Mouse (Mus musculus) erythroblast, embryonic 14.5 days (primary cell): ENCODE results near the gene Crocc. TPM values are rescaled to one million over a fixed set of nuclear protein-coding genes. Genes with fewer than 3 reads are reported as not detected.

Experiments used
- H3K27me3 ChIP-seq: 2 replicates; pipeline ENCODE4 v1.6.1; 2012; ENCODE audit warnings: inconsistent platforms; ENCODE audit not compliant: control insufficient read depth
- H3K36me3 ChIP-seq: 2 replicates; pipeline ENCODE4 v1.6.1; 2012; ENCODE audit warnings: mild to moderate bottlenecking, inconsistent platforms; ENCODE audit not compliant: control insufficient read depth
- H3K4me1 ChIP-seq: 2 replicates; pipeline ENCODE4 v1.6.1; 2012; ENCODE audit warnings: inconsistent platforms; ENCODE audit not compliant: control insufficient read depth
- H3K4me3 ChIP-seq: replicated peaks from 2 replicates; pipeline ENCODE3; 2012; ENCODE audit warnings: moderate library complexity, mild to moderate bottlenecking, inconsistent platforms
- H3K9me3 ChIP-seq: 2 replicates; pipeline ENCODE4 v1.6.1; 2012; ENCODE audit warnings: low read length, inconsistent platforms, mixed read lengths; ENCODE audit not compliant: control insufficient read depth
- GATA1 ChIP-seq: IDR thresholded peaks from 2 replicates; pipeline ENCODE4 v1.6.1; 2012; ENCODE audit warnings: low read length, inconsistent platforms, mixed read lengths
- TAL1 ChIP-seq: IDR thresholded peaks from 3 replicates; pipeline ENCODE4 v1.6.1; 2012; ENCODE audit warnings: low read length, inconsistent platforms, mixed read lengths
- polyA plus RNA-seq: library from polyadenylated mRNA; stranded (reverse); fragments of >175 nt; gene quantifications from 2 replicates; pipeline ENCODE4 v1.2.3, GENCODE M21; 2012

Gene Crocc
- polyA plus RNA-seq, 1 experiment, result 0.49 TPM

DNA sequence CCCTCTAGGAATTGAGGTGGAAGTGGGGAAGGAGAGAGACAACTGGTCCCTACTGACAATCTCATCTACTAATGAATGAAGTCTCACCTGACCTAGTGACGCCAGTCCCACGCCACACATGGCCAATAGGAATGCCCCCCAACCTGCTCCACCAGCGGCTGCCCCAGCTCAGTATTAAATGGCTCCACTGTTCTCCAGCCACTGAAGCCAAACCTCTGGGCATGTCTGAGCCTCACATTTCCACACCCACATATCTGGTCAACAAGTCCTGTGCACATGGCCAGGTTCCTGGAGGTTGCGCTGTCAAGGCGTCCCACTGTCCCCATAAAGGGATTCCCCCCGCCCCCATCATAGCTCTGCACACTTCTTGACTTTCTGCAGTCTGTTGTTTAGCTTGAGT is 75.8 kb downstream of the Crocc start:
- Histone ChIP-seq H3K36me3 (peaks cover 4% of the 10 kb centered on the region), H3K27me3 (no peaks in the 10 kb centered on the region), H3K4me1 (peaks cover 33% of the 10 kb centered on the region), H3K4me3 (no peak overlapping the region), H3K9me3 (peaks cover 6% of the 10 kb centered on the region)
- TF ChIP-seq TAL1 (no peak), GATA1 (no peak)

DNA sequence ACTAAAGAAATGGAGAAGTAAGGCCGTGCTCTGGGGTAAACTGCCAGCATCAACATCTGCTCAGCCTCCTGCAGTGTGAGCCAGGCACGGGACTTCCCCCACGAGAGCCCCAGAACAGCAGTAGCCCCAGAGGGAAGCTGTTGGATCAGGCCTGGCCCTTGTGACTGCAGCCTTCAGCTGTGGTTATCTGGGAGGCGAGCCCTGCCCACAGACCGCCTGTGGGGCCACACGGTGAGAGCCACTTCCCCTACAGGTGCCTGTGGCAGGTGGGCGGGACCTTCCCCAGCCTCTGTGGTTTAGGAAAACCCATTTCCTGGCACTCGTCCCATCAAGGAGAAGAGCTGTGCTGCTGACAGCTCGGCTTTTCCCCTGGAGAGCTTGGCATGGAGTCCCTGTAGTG is 76.9 kb downstream of the Crocc start:
- Histone ChIP-seq H3K4me1 (peaks cover 26% of the 10 kb centered on the region), H3K27me3 (no peaks in the 10 kb centered on the region), H3K4me3 (no peak overlapping the region), H3K36me3 (peaks cover 14% of the 10 kb centered on the region), H3K9me3 (peaks cover 6% of the 10 kb centered on the region)
- TF ChIP-seq GATA1 (no peak), TAL1 (no peak)

DNA sequence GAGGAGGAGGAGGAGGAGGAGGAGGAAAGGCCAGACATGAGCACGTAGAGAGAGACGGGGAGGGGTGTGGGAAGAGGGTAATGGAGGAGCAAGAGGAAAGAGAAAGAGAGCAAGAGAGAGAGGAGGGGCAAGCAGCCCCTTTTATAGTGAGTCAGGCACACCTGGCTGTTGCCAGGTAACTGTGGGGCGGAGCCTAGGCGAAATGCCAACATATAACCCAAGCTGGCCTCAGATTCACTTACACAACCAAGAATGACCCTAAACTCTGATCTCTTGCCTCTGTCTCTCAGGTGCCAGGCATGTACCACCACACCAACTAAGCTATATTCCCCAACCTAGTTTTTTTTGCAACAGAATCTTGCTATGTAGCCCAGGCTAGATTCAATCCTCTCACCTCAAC is 77.5 kb downstream of the Crocc start:
- peaks cover 19% of the 10 kb centered on the region for H3K36me3 ChIP-seq
- no peak overlapping the region for H3K4me3 ChIP-seq
- peaks cover 6% of the 10 kb centered on the region for H3K9me3 ChIP-seq
- no peaks in the 10 kb centered on the region for H3K27me3 ChIP-seq
- H3K4me1 ChIP-seq, result peaks cover 31% of the 10 kb centered on the region
- TF ChIP-seq GATA1, result no peak
- no peak for TF ChIP-seq TAL1

DNA sequence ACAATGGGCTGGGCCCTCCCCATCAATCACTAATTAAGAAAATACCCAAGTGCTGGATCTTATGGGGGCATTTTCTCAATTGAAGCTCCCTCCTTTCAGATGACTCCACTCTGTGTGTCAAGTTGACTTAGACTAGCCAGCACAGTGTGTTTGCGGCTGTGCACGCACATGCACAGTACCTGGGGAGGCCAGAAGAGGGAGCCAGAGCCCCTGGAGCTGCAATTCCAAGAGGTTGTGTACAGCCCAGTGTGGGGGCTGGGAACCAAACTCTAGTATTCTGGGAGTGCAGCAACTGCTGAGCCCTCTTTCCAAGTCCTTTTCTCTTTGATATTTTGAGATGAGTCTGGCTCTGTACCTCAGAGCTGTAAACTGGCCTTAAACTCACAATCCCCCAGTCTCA is 78.7 kb downstream of the Crocc start:
- peaks cover 31% of the 10 kb centered on the region for H3K4me1 ChIP-seq

DNA sequence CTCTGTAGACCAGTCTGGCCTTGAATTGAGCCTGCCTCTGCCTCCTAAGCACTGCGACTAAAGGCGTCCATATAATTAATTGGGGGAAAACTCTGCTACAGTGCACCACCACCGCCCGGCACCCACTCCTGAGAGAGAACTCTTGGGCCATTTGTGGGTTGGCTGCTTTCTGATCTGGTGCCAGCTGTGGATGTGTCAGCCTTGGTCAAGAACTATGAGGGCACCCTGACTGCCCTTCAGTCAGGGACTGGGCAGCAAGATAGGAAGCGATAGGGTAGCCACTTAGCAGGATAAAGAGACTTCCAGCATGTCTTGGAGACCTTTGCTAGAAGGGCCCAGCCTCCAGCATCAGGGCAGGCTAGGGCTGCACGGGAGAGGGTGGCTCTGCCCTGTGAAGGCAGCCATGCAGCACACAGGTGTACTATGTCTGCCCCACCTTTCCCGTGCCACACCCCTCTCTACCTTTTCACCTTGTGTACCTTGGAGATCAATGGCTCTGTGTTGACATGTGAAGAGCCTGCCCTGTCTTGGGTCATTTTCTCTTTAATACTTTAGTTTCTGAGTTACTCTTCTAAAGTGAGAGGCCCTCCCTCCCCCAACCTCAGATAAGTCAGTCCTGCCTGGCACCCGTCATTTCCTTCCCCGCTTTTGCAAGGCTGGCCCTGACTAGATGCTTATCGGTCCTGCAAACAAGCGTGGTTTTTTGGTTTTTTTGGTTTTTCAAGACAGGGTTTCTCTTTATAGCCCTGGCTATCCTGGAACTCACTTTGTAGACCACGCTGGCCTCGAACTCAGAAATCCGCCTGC is 82.3 kb downstream of the Crocc start:
- Histone ChIP-seq H3K4me1 (peaks cover 20% of the 10 kb centered on the region), H3K36me3 (peaks cover 65% of the 10 kb centered on the region), H3K9me3 (peaks cover 6% of the 10 kb centered on the region), H3K27me3 (no peaks in the 10 kb centered on the region), H3K4me3 (no peak overlapping the region)
- TF ChIP-seq TAL1, result no peak
- TF ChIP-seq GATA1, result no peak

More for the DNA sequence above, 78.7 kb downstream of the Crocc start:
- H3K4me3 ChIP-seq, result no peak overlapping the region
- peaks cover 31% of the 10 kb centered on the region for H3K36me3 ChIP-seq
- H3K27me3 ChIP-seq, result no peaks in the 10 kb centered on the region
- TF ChIP-seq TAL1 (no peak), GATA1 (no peak)
- H3K9me3 ChIP-seq, result peaks cover 6% of the 10 kb centered on the region

DNA sequence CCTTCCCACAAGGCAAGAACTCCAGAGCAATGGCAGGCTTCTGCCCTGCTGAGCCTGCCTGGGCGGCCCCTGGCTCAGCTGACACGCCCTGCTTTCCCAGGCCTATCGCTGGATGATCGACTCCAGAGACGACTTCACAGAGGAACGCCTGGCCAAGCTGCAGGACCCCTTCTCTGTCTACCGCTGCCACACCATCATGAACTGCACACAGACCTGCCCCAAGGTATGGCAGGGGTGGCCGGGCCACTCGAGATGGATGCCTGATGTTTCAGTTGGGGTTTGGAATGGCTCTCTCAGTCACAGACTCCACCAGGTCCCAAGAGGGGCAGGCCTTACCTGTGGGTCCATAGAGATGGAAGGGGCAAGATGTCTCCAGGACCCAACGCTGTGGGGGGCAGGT is 83.1 kb downstream of the Crocc start:
- H3K4me3 ChIP-seq, result no peak overlapping the region
- TF ChIP-seq TAL1 (no peak), GATA1 (no peak)
- peaks cover 6% of the 10 kb centered on the region for H3K9me3 ChIP-seq
- H3K4me1 ChIP-seq, result peaks cover 19% of the 10 kb centered on the region
- H3K36me3 ChIP-seq, result peaks cover 74% of the 10 kb centered on the region
- no peaks in the 10 kb centered on the region for H3K27me3 ChIP-seq

DNA sequence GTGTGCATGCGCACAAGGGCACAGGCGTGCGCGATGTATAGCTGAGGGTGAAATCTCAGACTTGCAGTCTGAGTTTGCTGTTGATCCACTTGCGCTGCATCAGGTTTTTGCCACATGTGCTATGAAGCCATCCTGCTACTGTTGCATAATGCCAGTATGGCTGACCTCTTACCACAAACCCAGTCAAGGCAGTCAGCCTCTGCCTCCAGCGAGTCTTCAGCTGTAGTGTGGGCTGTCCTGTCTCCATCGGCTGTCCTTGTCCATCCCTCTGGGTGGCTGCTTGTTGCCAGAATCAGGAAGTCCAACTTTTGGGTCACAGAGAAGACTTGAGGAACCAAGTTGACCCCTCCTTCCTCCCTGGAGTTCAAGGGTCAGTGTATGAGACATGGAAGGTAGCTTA is 85.0 kb downstream of the Crocc start:
- H3K4me3 ChIP-seq, result no peak overlapping the region
- no peak for TF ChIP-seq TAL1
- TF ChIP-seq GATA1, result no peak
- no peaks in the 10 kb centered on the region for H3K9me3 ChIP-seq
- H3K36me3 ChIP-seq, result peaks cover 90% of the 10 kb centered on the region
- H3K4me1 ChIP-seq, result peaks cover 19% of the 10 kb centered on the region
- no peaks in the 10 kb centered on the region for H3K27me3 ChIP-seq

DNA sequence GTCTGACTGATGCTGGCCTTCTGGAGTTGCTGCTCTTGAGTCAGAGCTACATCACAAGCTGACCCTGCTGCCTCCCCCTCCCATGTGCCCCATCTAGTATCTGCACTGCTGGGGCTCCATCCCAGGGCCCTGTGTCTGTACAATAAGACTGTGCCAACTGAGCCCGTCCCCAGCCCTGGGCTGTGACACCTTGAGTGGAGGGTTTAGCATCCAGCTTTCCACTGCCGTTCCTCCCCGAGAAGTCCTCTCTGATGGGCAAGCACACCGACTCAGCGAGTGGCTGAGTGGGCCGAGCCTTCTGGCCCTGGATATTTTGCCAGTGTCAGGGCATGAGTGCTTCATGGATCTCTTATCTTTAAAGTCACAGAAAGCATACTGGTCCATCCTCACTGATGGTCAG is 85.9 kb downstream of the Crocc start:
- peaks cover 19% of the 10 kb centered on the region for H3K4me1 ChIP-seq
- no peaks in the 10 kb centered on the region for H3K27me3 ChIP-seq
- no peak overlapping the region for H3K4me3 ChIP-seq
- H3K9me3 ChIP-seq, result no peaks in the 10 kb centered on the region
- TF ChIP-seq GATA1 (no peak), TAL1 (no peak)
- H3K36me3 ChIP-seq, result peaks cover 91% of the 10 kb centered on the region

DNA sequence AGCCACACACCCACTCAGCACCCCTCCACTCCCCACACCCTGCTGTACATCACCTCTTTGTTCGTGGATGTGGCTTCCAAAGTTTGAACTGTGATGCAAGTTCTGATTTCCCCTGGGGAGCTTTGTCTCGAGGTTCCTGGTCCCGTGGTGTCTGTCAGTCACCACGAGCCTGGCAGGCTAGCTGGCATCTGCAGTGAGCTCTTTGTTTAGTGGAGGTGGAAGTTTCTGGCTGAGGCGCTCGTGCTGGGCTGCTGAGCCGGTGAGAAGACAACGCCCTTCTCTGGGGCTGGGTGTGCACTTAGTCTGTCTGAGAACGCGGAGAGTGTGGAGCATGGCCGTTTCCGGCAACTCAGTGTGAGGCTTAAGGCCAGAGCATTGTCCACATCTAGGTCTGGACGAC is 88.7 kb downstream of the Crocc start:
- TF ChIP-seq TAL1, result no peak
- TF ChIP-seq GATA1, result no peak
- H3K4me1 ChIP-seq, result peaks cover 2% of the 10 kb centered on the region
- H3K27me3 ChIP-seq, result no peaks in the 10 kb centered on the region
- no peaks in the 10 kb centered on the region for H3K9me3 ChIP-seq
- H3K4me3 ChIP-seq, result no peak overlapping the region
- H3K36me3 ChIP-seq, result peaks cover 84% of the 10 kb centered on the region
